Comparison of ENCODE assay signal across 23 mouse cellular contexts in the genomic region with DNA sequence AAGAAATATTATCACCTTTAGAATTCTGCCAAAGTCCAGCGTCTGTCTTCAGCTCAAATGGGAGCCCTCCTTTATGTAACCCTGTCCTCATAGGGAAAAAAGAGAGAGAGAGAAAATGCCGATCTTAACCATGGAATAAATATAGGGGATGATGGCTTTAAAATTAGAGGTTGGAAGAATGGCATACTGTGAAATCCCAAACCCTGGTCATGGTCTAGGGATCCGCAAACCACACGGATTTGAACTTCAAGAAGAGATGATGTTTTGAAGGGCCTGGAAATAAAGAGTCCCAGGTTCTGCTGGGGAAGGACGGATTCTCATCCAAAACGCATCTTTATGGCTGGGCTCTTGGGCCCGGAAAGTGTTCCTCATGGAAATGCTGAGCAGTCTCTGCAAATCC.
"Had no signal": no experiment of that assay in that cellular context is flagged by ENCODE, and none has a peak within 500 bp of the region (broad histone marks: within the 10 kb centered on the region; RNA-seq: fewer than 3 reads in every experiment).

No protein-coding gene starts in this region.

- H3K36me3 ChIP-seq: kidney, embryonic 15.5 days; limb, embryonic 12.5 days; limb, embryonic 15.5 days; midbrain, embryonic 12.5 days; midbrain, embryonic 15.5 days; neural tube, embryonic 12.5 days; neural tube, embryonic 15.5 days had no signal

- H3K4me2 ChIP-seq: kidney, embryonic 15.5 days; limb, embryonic 12.5 days; limb, embryonic 15.5 days; liver, embryonic 11.5 days; lung, embryonic 14.5 days; midbrain, embryonic 12.5 days; midbrain, embryonic 15.5 days; neural tube, embryonic 12.5 days; neural tube, embryonic 15.5 days had no signal

- H3K9me3 ChIP-seq: kidney, embryonic 15.5 days; limb, embryonic 12.5 days; limb, embryonic 15.5 days; midbrain, embryonic 12.5 days; midbrain, embryonic 15.5 days; neural tube, embryonic 12.5 days; neural tube, embryonic 15.5 days had no signal

- H3K4me3 ChIP-seq: kidney, embryonic 15.5 days; limb, embryonic 12.5 days; limb, embryonic 15.5 days; midbrain, embryonic 12.5 days; midbrain, embryonic 15.5 days; neural tube, embryonic 12.5 days; neural tube, embryonic 15.5 days had no signal

- H3K27me3 ChIP-seq: kidney, embryonic 15.5 days; limb, embryonic 12.5 days; limb, embryonic 15.5 days; neural tube, embryonic 12.5 days; neural tube, embryonic 15.5 days had no signal

- H3K9ac ChIP-seq: kidney, embryonic 15.5 days; limb, embryonic 12.5 days; limb, embryonic 15.5 days; liver, embryonic 14.5 days; liver, postnatal 0 days; lung, embryonic 14.5 days; midbrain, embryonic 12.5 days; midbrain, embryonic 15.5 days; neural tube, embryonic 12.5 days; neural tube, embryonic 15.5 days had no signal

- ATAC-seq: liver, postnatal 0 days; lung, postnatal 0 days; midbrain, embryonic 15.5 days had no signal

- H3K4me1 ChIP-seq: limb, embryonic 12.5 days; midbrain, embryonic 12.5 days; midbrain, embryonic 15.5 days; neural tube, embryonic 12.5 days had no signal

- H3K27ac ChIP-seq: kidney, embryonic 15.5 days; limb, embryonic 12.5 days; limb, embryonic 15.5 days; liver, embryonic 14.5 days; macrophage; midbrain, embryonic 12.5 days; midbrain, embryonic 15.5 days; neural tube, embryonic 12.5 days; neural tube, embryonic 15.5 days had no signal

- DNase-seq: kidney, postnatal 10 days; kidney, postnatal 36 days; layer of hippocampus, postnatal 36 days; left cerebral cortex, postnatal 4 days; liver, postnatal 0 days; lung, embryonic 14.5 days; right cerebral cortex, adult 18-20 months; right cerebral cortex, postnatal 14 days; right cerebral cortex, postnatal 4 days; thymus, adult 18-20 months; thymus, postnatal 14 days; thymus, postnatal 4 days had no signal
